Mouse (Mus musculus) frontal cortex, postnatal 10 days (tissue): ENCODE data around the gene Ssty1.
"Not testable (repeated sequence)": the region's sequence is repeated elsewhere in the genome, so short reads cannot be mapped to it uniquely, and the experiment has no call there.

Experiments used
- DNase-seq, 2 experiments: peaks; one replicate each; pipeline ENCODE4 v3.0.0; 2022; ENCODE audit warnings: low spot score in 2 of 2, mixed read lengths in 1 of 2

Gene Ssty1

GRCm38 (mm10) chrY:18088816-18089215, at the start of gene Ssty1:
TSS of gene Ssty1 (plus strand) at chrY:18089116.
- DNase-seq, result not testable (repeated sequence)

- not testable (repeated sequence) for DNase-seq
These were observed 27.2 kb upstream of the Ssty1 start, which contains the start of gene Gm21764 for GRCm38 (mm10) chrY:18061712-18062111. TSS of gene Gm21764 (minus strand) at chrY:18061812.
